Mouse (Mus musculus): Measurements from ENCODE around the gene Fkbp8.
A peak's percentile ranks its signal among the peaks of the same experiment; 100 is the strongest.

Fkbp8 gene

DNA sequence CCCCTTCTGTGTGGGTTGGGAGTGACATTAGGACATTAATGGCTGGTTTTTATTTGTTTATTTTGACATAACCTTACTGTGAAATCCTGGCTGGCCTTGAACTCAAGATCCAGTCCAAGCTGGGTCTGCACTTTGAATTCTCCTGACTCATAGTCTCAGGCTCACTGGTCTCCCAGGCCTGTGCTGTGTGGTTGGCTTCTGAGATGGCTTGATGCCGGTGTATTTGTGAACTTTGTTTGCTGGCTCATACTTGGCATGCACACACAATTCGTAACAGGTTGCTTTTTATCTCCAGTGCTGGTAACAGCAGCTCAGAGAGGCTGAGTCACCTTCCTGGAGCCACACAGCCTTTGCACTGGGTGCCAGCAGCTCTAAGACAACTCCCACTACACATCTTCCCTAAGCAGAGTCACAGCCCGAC is 2.2 kb downstream of the Fkbp8 start:
- no peak for DNase-seq

DNA sequence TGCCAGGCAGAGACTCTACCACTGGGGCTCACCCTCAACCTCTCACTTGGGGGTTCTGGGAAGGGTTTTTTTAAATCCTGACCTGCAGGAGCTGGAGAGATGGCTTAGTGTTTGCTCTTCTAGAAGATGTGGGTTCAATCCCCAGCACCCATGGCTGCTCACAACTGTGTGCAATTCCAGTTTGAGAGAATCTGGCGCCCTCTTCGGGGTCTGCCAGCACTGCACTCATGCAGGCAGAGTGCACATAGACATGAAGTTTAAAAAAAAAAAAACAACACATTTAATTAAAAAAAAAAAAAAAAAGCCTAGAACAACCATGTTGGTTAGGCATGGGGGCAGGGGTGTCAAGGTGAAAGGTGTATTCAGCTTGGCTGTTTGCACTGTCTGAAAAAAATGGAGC is 2.8 kb downstream of the Fkbp8 start:
- no peak for DNase-seq

DNA sequence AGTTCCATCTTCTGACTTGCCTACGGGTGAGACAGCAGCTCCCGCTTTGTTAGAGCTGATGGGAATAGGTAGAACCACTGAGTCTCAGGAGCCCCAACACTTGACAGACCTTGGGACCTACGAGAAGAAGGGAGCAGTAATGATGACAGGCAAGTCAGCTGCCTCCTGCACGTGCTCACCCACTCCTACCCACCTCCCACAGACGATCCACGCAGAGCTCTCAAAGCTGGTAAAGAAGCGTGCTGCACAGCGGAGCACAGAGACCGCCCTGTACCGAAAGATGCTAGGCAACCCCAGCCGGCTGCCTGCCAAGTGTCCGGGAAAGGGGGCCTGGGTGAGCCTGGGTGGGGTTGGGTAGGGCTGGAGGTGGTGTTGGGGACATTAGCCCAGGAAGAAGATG is 6.8 kb downstream of the Fkbp8 start:
- DNase-seq: no peak

DNA sequence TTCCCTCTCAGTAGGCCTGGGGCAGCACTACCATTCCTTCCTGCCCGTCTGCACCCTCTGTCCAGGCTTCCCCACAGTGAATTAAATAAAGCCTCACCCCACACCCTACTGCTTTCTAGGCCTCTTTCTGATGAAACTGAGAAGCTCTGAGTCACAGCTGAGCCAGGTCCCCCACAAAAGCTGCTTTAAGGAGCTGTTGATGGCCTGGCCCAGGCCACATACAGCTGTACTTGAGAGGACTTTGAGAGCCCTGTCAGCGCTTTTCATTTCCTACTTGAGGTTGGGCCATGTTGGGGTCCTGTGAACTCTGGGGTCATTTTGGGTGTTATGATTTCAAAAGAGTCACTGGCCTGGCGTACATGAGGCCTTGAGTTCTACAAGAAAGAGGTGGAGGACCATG is 7.7 kb downstream of the Fkbp8 start:
- no peak for DNase-seq

DNA sequence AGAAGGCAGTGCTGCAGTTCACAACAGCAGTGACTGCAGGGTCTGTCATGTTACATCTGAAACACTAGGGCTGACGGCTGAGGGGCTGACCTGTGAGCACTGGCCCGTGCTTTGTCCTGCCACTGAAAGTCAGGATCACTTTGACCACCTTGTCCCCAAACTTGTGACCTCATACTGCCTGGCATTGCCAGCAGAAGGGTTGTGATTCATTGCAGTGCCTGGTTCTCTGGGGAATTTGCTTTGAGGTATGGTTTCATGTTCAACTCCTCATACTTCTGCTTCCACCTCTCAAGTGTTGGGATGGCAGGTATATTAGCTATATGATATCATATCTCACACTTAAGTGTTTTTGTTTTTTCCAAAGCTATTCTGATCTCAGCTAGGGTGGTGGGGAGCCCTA is 8.2 kb downstream of the Fkbp8 start:
- no peak for DNase-seq

DNA sequence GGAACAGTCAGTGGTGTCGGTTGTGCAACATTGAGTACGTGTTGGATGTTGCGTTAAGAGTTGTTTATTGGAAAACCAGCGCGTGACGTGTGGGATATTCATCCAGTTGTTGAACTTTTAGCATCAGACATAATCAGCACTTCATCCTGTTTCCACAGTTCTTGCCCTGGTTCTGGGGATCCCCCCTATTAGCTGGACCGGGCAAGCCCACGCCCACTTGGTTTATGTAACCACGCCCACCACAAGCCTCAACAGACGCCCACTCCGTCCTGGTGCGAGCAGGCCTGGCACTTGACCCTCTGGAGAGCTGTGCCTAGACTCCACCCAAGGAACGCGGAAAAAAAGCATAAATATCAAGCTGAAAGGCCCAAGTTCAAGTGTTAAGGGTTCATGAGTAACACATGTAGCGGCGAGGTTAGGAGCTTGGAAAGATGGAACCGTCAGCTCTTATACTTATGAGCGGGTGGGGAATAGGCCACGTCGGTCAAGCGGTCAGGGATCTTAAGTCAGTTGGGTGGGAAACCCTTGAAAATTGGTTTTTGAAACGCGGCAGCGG is 10.6 kb downstream of the Fkbp8 start:
- DNase-seq: peak; percentile 82

DNA sequence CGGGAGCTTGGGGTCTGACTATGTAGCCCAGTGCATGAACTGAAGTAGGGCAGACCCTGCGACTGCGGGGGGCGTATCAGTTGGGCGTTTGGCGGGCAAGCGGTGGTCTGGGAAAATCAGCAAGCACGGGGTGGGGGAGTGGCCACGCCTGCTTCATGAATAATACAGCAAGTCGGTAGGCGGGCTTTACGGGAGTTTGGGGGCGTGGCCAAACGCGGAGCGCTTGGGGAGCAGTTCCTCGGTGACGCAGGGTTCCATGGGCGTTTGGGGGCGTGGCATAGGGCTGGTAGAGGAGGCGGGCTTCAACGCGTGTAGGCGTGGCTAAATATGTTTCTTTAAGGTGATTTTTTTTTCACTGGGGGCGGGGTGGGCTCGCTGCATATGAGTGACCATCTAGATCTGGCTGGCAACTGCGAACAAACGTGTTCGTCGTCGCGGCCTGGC is 11.1 kb downstream of the Fkbp8 start:
- DNase-seq: peak; percentile 99

DNA sequence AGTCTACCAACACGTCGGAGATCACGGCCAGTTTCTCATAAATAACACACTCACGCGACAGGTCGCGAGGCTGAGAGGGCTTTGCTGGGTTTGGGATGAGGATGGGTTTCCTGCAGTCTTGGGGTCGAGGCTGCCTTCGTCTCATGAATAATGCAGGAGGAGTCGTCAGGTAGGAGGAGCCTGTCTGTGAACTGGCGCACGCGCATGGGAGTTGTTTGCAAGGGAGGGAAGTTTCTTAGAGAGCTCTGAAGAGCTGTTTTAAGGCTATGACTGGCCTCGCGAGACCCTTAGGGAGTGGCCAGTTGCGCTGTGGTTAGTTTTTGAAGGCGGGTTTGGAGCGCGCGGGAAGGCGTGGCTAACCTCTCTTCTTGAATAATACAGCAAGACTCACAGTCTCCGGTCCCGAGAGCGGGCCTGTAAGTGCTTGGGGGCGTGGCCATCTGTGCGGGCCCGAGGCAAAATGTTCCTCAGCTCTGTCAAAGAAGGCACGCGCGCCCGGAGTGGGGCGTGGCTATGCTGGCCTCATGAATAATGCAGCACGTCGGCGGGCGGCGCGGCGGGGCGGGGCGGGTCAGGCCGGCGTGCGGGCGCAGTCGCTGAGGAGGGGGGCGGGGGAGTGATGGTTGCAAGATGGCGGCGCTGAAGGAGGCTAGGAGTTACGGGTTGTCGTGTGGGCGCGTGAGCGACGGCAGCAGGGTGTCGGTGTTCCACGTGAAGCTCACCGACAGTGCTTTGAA is 11.7 kb downstream of the Fkbp8 start, which contains the start of gene Ell:
Gene Ell (plus strand): TSS at position 381 of the 737 bp plus-strand sequence.
- DNase-seq: peak; percentile 98

DNA sequence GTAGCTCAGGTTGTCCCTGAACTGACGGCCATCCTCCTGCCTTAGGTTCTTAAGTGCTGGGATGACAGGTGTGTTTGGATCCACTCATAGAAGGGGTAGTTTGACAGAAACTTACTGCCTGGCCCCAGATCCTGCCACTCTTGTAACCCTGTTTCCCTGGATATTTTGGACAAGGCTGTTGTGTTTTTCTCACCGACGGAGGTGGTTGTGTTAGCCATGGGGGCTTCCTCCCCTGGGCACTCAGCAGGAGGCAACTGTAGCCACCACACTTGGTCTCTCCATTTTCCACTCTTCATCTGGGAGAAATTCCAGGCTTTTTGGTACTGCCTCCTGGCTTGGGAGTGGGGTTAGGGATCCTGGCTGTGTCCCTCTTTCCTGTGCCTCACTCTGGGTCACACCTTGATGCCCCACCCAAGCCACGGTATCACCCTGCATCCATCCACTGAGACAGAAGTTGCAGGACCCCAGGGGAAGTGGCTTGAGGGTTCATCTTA is 12.5 kb downstream of the Fkbp8 start:
- DNase-seq: peak; percentile 75

DNA sequence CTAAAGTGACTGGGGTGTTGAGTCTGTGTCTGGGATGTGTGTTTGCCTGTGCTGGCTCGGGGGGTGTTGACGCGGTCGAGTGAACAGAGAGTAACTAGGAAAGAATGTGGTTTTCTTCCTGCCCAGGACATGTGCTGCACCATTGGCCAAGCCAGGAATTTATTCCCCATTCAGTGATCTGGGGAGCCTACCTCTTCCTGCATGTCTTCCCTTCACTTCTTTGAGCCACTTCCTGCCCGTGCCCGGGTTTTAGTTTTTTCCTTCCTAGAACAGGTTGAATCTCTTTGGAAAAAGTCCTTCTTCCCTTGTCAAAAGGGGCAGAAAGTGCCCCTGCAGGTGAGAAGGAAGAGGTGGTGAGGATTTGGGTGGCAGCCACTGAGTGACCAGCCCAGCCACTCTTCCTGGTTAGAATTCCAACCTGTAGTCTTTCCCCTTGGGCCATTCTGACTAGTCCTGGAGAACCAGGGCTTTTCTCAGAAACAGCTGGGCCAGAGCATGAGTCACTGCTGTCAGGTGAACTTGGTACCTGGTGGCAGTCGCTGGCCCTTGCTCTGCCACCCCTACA is 13.1 kb downstream of the Fkbp8 start:
- DNase-seq: peak; percentile 54

DNA sequence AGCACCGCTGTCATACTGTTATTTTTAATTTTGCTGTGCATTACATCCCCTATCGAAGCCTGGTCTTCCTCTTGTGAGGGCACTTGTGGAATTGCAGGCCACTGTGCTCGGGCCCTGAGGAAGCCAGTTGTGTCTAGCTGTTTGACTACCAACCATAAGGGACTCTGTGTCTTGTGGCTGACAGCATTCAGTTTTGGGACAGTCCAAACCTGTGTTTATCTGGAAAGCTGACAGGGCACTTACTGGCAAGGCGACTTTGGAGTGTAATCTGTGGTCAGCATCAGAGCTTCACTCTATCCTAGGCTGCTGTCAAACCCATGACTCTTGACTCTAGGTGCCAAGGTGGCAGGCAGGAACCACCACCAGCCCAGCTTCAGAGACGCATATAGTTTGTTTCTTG is 13.6 kb downstream of the Fkbp8 start:
- no peak for DNase-seq

DNA sequence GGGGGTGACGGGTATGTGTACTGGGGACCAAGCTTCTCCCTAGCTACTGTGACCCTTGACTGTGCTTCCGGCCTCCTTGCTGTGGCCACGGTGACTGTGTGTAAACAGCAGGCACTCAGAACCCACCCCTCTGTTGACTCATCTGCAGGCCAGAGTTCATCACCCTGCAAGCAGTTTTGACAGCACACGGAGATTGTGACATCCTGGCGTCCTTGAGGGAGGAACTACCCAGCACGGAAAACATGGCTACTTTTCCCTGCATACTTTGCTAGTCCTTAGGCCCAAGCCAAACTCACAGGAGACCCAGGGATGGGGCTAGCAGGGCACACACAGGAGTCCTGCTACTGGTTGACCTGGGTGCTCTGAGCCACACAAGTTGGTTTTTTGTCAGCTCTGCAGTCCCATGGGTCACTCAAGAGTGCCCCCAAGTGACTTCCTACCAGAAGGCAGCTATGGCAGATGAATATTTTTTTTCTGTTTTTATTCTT is 16.7 kb downstream of the Fkbp8 start:
- DNase-seq: no peak

DNA sequence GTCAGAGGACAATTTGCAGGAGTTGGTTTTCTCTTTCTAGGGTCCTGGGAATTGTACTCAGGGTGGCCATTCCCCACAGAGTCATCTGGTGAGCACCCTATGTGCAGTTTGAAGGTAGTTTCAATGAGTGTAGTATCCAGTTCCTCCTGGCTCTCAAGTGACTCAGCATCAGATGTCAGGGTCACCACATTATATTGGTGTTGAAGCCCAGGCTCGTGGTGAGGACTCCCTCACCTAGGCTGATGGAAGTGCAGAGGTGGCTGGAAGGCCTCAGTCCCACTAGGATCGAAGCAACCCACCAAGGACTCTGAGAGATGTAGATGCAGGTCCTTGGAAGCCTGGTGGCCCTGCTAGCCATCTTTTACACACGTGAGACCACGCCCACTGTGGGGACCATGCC is 18.9 kb downstream of the Fkbp8 start:
- no peak for DNase-seq

DNA sequence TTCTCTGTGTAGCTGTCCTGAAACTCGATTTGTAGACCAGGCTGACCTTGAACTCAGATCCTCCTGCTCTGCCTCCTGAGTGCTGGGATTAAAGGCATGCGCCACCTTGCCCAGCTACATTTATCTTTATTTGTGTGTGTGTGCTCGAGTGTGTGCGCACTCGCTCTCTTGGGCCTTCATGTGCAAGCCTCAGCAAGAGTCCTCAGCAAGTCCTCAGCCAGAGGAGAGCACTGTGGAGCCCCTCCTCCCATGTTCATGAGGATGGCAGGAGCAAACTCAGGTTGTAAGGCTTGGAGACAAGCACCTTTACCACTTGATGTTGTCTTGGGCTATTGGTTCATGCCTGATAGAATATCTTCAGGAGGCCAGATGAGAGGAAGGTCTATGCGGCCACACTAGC is 20.2 kb downstream of the Fkbp8 start:
- DNase-seq: no peak

DNA sequence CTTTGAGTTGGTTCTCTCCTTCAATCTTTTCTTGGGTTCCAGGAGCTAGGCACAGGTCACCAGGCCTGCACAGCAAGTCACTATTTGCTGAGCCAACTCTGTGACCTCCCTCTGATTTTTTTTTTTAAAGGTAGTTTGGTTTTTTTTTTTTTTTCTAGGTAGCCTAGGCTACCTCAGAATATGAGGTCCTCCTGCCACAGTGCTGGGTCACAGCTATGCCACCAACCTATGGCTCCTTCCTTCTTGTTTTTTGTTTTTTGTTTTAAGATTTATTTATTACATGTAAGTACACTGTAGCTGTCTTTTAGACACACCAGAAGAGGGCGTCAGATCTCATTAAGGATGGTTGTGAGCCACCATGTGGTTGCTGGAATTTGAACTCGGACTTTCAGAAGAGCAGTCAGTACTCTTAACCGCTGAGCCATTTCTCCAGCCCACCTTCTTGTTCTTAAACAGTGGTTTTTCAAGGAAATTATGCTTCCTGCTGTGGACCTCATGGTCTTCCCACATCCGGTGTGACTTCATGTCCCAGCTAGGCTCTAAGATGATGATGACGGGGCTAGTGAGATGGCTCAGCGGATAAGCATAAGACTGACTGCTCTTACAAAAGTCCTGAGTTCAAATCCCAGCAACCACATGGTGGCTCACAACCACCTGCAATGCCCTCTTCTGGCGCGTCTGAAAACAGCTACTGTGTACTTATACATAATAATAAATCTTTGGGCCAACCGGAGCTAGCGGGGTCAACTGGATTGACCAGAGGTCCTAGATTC is 22.1 kb downstream of the Fkbp8 start:
- DNase-seq: no peak

DNA sequence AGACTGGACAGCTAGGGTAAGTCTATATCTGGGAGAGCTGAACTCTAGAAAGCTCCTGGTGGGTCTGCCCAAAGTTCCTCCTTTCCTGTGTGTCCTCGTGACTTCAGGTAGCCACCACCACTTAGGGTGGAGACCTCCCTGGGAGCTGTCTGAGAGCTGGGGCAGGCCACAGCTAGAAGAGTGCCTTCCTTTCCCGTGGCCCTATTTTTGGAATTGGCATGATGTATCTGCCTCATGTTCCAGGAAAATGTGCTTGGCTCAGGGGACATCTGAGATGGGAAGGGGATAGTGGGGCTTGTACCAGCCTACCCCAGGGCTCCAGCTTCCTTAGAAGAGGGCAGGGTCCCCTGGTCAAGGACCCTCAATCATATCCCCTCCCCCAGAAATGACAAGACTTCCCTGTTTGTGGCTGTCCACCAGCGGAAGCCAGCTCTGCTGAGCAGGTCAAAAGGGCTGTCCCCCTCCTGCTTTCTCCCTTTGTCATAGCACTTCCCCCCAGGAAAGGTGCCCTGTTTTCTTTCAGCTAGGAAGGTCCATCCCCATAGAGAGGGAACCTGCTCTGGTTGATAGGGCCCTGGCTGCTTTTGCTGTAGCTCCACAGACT is 24.1 kb downstream of the Fkbp8 start:
- no peak for DNase-seq

DNA sequence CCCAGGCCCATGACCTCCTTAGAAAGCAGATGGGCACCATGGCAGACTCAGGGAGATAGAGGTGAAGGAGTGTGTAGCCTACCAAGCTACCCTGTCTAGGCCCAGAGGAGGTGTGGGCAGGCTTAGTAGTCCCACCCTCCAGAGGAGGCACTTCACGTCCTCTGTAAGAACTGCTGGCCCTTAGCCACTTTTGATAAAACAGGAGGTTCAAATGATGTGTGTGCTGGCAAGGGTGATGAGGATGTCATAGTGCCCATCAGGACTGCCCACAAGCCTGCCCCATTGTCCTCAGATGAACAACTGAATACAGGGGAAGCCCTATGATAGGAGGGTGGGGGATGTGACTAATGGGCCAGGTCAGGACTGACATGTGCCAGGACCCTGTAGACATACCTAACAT is 25.3 kb downstream of the Fkbp8 start:
- no peak for DNase-seq

DNA sequence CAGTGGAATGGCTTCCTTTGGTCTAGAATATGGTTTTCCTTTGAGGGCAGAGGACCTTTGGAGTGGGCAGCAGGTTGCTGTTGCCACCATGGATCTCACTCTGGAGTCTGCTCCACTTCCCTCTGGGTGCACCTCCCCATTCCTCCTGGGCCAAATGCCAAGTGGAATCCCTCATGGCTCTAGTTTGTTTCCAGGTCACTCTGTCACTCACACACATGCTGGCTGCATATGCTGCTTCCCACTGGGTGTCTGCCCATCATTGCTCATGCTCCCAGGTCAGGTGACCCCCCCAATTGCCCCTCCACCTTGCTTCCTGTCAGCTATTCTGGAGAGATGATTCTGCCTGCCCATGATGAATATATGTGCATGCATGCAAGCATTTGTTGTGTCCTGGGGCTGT is 26.2 kb downstream of the Fkbp8 start:
- DNase-seq: peak; percentile 87

DNA sequence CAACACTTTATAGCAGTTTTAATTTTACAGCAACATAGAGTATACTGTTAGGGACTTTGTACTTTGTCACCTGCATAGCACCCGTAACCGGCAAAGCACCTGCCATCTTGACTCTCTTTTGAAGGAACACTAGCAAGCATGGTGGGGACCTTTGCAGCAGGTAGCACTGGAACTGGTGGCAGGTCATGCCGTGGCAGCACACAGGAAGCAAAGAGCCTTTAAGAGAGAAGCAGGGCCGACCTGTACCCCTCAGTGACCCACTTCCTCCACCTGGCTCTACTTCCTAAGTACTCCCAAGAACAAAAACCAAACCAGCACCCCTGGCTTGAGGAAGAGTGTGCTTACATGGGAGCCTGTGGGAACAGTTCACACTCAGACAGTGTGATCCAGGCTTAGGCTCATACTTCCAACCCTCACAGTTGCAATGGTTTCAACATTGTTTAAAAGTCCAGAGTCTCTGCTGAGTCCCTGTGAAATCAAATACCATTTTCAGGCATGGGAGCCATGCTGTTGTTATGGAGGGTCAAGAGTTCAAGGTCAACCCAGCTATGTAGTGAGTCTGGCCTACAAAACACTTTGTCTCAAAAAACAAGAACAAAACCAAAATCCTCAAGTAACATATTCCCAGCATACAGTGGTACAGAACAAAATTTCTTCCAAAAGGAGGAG is 27.7 kb downstream of the Fkbp8 start:
- DNase-seq: no peak

DNA sequence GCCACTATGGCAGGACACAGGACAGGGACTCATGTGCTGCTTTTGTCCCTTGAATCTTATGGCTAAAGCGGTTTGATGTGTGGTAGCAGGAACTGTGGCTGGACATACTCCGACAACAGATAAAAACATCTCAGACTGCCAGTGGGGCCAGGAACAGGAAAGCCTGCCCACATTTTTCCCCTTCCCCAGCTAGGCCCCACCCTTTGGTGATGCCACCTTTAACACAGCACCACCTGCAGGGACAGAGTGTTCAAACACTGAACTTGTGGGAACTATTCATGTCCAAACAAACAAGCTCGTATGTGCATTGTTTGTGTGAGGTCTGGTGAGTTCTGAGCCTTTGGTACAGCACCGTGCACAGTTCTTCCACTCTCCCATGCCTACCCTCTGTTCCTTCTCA is 30.8 kb downstream of the Fkbp8 start:
- DNase-seq: no peak

DNA sequence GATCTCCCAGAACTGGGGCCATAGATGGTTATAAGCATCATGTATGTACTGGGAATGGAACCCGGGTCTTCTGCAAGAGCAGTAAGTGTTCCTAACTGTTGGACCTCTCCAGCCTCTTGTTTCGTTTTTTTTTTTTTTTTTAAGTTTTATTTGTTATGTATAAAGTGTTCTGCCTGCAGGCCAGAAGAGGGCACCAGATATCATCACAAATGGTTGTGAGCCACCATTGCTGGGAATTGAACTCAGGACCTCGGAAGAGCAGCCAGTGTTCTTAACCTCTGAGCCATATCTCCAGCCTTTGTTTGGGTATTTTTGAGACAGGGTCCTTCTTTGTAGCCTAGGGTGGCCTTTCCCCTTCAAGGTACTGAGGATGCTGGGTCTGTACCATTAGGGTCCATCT is 31.5 kb downstream of the Fkbp8 start:
- no peak for DNase-seq

DNA sequence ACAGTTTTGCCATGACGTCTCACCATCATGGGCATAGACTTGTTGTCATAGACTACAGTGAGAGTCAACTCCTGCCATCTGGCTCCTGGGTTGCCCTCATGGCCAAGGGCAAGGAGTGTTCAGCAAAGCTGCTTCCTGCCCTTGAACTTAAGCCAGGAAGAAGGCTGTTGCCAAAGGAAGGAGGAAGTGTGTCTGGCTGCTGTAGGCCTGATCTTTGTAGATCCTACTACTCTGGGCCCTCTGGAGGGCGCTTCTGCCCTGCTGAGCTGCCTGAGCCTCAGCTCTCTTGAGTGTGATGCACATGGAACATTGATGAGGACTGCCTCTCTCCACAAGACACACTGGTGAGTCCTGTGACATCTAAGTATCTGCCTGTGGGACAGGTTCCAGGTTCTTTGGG is 32.6 kb downstream of the Fkbp8 start:
- peak; percentile 69 for DNase-seq

All from cerebellum, adult 9-11 months (tissue).